Mouse (Mus musculus) liver, embryonic 12.5 days (tissue): ENCODE measurements around the gene Ube2h. TPM values are rescaled to one million over a fixed set of nuclear protein-coding genes. Genes with fewer than 3 reads are reported as not detected.
A peak's percentile ranks its signal among the peaks of the same experiment; 100 is the strongest.
"Not testable (repeated sequence)": the region's sequence is repeated elsewhere in the genome, so short reads cannot be mapped to it uniquely, and the experiment has no call there.

Experiments used
- ATAC-seq: fragments of 200-750 bp; cut with Nextera tagmentation; 2 replicates; pipeline ENCODE4 v1.8.0; 2017; ENCODE audit warnings: moderate number of reproducible peaks, mild to moderate bottlenecking, moderate library complexity
- H3K27ac ChIP-seq: fragments of 300-500 bp; sonication (generic); 2 replicates; pipeline ENCODE4 v1.5.1; 2016; ENCODE audit warnings: mild to moderate bottlenecking
- H3K27me3 ChIP-seq: fragments of 300-500 bp; sonication (generic); replicated peaks from 2 replicates; pipeline ENCODE4 v1.6.1; 2016; ENCODE audit warnings: mild to moderate bottlenecking, moderate library complexity
- H3K36me3 ChIP-seq: fragments of 300-500 bp; sonication (generic); 2 replicates; pipeline ENCODE4 v1.6.1; 2016; ENCODE audit warnings: mild to moderate bottlenecking, moderate library complexity
- H3K4me1 ChIP-seq: fragments of 300-500 bp; sonication (generic); 2 replicates; pipeline ENCODE4 v1.6.1; 2016
- H3K4me2 ChIP-seq: fragments of 300-500 bp; sonication (generic); 2 replicates; pipeline ENCODE4 v1.6.1; 2016; ENCODE audit warnings: mild to moderate bottlenecking, moderate library complexity
- H3K4me3 ChIP-seq: fragments of 300-500 bp; sonication (generic); 2 replicates; pipeline ENCODE4 v1.5.1; 2016; ENCODE audit warnings: mild to moderate bottlenecking, moderate library complexity
- H3K9ac ChIP-seq: fragments of 300-500 bp; sonication (generic); 2 replicates; pipeline ENCODE4 v1.6.1; 2016; ENCODE audit warnings: mild to moderate bottlenecking, moderate library complexity
- H3K9me3 ChIP-seq: fragments of 300-500 bp; sonication (generic); replicated peaks from 2 replicates; pipeline ENCODE4 v1.6.1; 2016; ENCODE audit warnings: mild to moderate bottlenecking, moderate library complexity
- WGBS: fragments of 180-500 bp; shearing (Covaris S2); methylation state at CpG from one replicate; pipeline ENCODE4 v1.1.7; 2016; ENCODE audit not compliant: insufficient replicate concordance; 5-methylcytosine and 5-hydroxymethylcytosine counted together
- polyA plus RNA-seq: library from polyadenylated mRNA; unstranded; fragments of >200 nt; fragmentation: Nextera tagmentation; extraction: Ambion mirVana; gene quantifications from 2 replicates; pipeline ENCODE4 v1.2.1, GENCODE M21; 2016

Ube2h gene
- polyA plus RNA-seq, 1 experiment from 2014 or later: 31.6 TPM

DNA sequence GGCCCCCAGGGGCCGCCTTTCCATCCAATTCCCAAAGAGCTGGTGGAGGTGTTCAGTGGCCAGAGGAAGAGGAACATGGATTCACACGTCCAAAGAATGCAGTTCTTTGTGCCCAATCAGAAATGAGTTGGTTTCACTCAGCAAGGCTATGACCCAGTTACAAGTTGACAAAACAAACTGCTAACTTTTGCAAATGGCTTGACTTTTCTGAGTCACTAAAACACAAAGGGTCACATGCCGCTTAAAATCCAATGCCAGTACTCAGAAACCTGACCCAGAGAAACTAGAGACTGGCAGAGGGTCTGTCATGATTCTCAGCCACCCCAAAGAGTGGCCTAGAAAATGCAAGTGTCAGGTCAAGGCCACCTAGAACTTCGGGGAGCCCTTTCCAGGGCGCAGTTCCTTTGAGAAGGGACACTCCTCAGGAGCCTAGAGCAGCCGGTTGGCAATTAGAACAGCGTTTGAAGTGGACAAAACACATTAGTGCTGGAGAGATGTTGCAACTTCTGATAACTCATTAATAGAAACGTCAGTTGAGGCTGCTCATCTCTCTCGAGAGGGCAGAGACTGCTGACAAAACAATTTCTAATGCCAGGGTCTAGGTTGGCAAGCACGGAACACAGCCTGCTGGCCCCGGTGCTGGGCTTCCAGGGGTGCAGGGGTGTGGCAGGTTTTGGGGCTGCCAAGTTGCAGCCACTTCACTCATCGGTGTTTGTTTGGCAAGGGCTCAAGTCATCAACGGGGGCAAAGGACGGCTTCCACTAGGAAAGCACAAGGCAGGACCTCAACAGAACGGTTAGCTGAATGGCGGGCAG lies 92.5 kb downstream of the Ube2h start:
- Histone ChIP-seq H3K4me2 (no peak overlapping the region), H3K27ac (no peak overlapping the region)
- 75% methylated on average over 16 of the region's 16 CpGs for WGBS

GRCm38 (mm10) chr6:30210788-30211187 lies 93.6 kb downstream of the Ube2h start:
- no peak overlapping the region for H3K27ac ChIP-seq
- ATAC-seq: peak; percentile 36; the same call in 1 of the 2 replicates
- H3K4me1 ChIP-seq: peaks cover 21% of the 10 kb centered on the region

More for the DNA sequence above, 92.5 kb downstream of the Ube2h start:
- no peaks in the 10 kb centered on the region for H3K9me3 ChIP-seq
- no peaks in the 10 kb centered on the region for H3K27me3 ChIP-seq
- no peak overlapping the region for H3K9ac ChIP-seq
- peaks cover 22% of the 10 kb centered on the region for H3K36me3 ChIP-seq
- peaks cover 18% of the 10 kb centered on the region for H3K4me1 ChIP-seq
- H3K4me3 ChIP-seq: no peak overlapping the region
- no peak for ATAC-seq

DNA sequence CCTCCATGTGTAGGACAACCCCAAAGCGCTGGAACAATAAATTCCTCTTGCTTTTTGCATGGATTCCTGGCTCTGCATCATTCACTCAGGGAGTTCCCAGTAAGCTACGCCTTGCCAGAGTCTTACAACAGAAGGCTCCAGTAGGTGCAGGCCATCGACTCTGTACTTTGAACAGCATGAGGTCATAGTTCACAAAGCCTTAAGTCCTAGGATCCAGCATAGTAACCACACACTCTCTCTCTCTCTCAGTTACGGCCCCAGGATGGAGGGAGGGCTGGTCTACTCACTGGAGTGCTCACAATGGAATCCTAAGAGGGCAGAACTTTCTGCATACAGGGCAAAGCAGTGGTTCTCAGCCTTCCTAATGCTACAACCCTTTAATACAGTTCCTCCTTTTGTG lies 95.5 kb downstream of the Ube2h start:
- Histone ChIP-seq H3K9ac (no peak overlapping the region), H3K27ac (no peak overlapping the region), H3K36me3 (peaks cover 7% of the 10 kb centered on the region), H3K4me2 (no peak overlapping the region), H3K4me3 (no peak overlapping the region), H3K4me1 (peaks cover 26% of the 10 kb centered on the region), H3K9me3 (no peaks in the 10 kb centered on the region), H3K27me3 (peaks cover 11% of the 10 kb centered on the region; the same call in 1 of the 2 replicates)
- no peak for ATAC-seq
- WGBS: 56% methylated on average over 4 of the region's 4 CpGs

More at GRCm38 (mm10) chr6:30210788-30211187, 93.6 kb downstream of the Ube2h start:
- Histone ChIP-seq H3K4me3 (no peak overlapping the region), H3K9ac (no peak overlapping the region), H3K4me2 (no peak overlapping the region), H3K9me3 (no peaks in the 10 kb centered on the region), H3K36me3 (peaks cover 17% of the 10 kb centered on the region), H3K27me3 (peaks cover 5% of the 10 kb centered on the region; the same call in 1 of the 2 replicates)
- WGBS: 33% methylated on average over 5 of the region's 5 CpGs

DNA sequence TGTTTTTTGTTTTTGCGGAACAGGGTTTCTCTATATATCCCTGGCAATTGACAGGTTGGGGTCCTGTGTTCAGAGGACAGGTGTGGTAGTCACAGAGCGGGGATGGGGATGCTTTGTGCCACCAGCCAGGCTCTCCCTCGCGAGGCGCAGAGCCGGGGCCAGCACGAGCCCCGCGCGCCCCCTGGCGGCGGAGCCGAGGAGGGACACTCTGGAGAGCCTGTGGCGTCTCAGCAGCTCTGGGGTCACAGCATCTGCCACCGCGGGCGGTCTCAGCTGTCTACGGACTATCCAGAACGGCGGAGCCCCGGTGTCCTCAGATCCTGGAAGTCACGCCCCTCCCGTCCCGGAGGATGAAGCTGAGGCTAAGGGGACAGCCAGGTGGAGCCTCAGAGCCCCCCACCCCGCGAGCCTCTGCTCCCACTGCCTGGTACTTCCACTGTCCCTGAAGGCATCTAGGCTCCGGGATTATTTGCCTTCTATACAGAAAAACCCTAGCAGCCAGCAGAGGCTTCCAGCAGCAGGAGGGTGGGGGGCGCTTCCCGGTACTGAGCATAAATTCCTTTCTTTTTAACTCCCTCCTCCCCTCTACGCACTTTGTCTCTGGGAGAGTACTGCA lies 98.6 kb downstream of the Ube2h start:
- no peaks in the 10 kb centered on the region for H3K36me3 ChIP-seq
- no peak overlapping the region for H3K27ac ChIP-seq
- H3K27me3 ChIP-seq: peaks cover 11% of the 10 kb centered on the region; the same call in 1 of the 2 replicates
- WGBS: 8% methylated on average over 30 of the region's 30 CpGs
- ATAC-seq: peak; percentile 75
- H3K4me3 ChIP-seq: peak overlapping the region; percentile 9; the same call in 1 of the 2 replicates
- H3K4me2 ChIP-seq: peak overlapping the region; percentile 61
- H3K9me3 ChIP-seq: no peaks in the 10 kb centered on the region
- H3K9ac ChIP-seq: peak overlapping the region; percentile 35; the same call in 1 of the 2 replicates
- H3K4me1 ChIP-seq: peaks cover 26% of the 10 kb centered on the region

GRCm38 (mm10) chr6:30205180-30205538 lies 99.2 kb downstream of the Ube2h start:
- 55% methylated on average over 6 of the region's 6 CpGs for WGBS
- H3K27ac ChIP-seq, H3K9ac ChIP-seq, H3K9me3 ChIP-seq, H3K36me3 ChIP-seq, ATAC-seq, H3K4me3 ChIP-seq: not testable (repeated sequence)
- Histone ChIP-seq H3K27me3 (peaks cover 11% of the 10 kb centered on the region; the same call in 1 of the 2 replicates), H3K4me1 (peaks cover 26% of the 10 kb centered on the region), H3K4me2 (peak overlapping the region; percentile 61)

GRCm38 (mm10) chr6:30204383-30205179 lies 99.8 kb downstream of the Ube2h start:
- 65% methylated on average over 20 of the region's 20 CpGs for WGBS

GRCm38 (mm10) chr6:30196143-30196542 lies 108.2 kb downstream of the Ube2h start:
- Histone ChIP-seq H3K27ac (no peak overlapping the region), H3K4me2 (no peak overlapping the region), H3K4me3 (no peak overlapping the region), H3K9ac (no peak overlapping the region), H3K27me3 (peaks cover 33% of the 10 kb centered on the region), H3K9me3 (no peaks in the 10 kb centered on the region), H3K36me3 (no peaks in the 10 kb centered on the region), H3K4me1 (no peaks in the 10 kb centered on the region)
- peak; percentile 18; the same call in 1 of the 2 replicates for ATAC-seq
- WGBS: 78% methylated on average over 8 of the region's 8 CpGs

More at GRCm38 (mm10) chr6:30204383-30205179, 99.8 kb downstream of the Ube2h start:
- Histone ChIP-seq H3K9me3 (no peaks in the 10 kb centered on the region), H3K4me3 (no peak overlapping the region), H3K9ac (no peak overlapping the region), H3K27ac (no peak overlapping the region), H3K4me1 (peaks cover 26% of the 10 kb centered on the region), H3K4me2 (peak overlapping the region; percentile 9; the same call in 1 of the 2 replicates), H3K36me3 (no peaks in the 10 kb centered on the region), H3K27me3 (peaks cover 11% of the 10 kb centered on the region; the same call in 1 of the 2 replicates)
- no peak for ATAC-seq

GRCm38 (mm10) chr6:30195656-30196055 lies 108.7 kb downstream of the Ube2h start:
- peaks cover 38% of the 10 kb centered on the region for H3K27me3 ChIP-seq
- no peaks in the 10 kb centered on the region for H3K36me3 ChIP-seq
- ATAC-seq: no peak
- H3K9me3 ChIP-seq: no peaks in the 10 kb centered on the region
- H3K9ac ChIP-seq: no peak overlapping the region
- H3K4me1 ChIP-seq: no peaks in the 10 kb centered on the region
- no peak overlapping the region for H3K4me2 ChIP-seq
- H3K27ac ChIP-seq: no peak overlapping the region
- WGBS: 74% methylated on average over 11 of the region's 11 CpGs
- no peak overlapping the region for H3K4me3 ChIP-seq

GRCm38 (mm10) chr6:30183624-30184023 lies 120.7 kb downstream of the Ube2h start:
- ATAC-seq: no peak
- Histone ChIP-seq H3K9ac (no peak overlapping the region), H3K27ac (no peak overlapping the region), H3K27me3 (peaks cover 86% of the 10 kb centered on the region), H3K4me3 (no peak overlapping the region), H3K9me3 (peaks cover 4% of the 10 kb centered on the region; the same call in 1 of the 2 replicates), H3K36me3 (no peaks in the 10 kb centered on the region), H3K4me2 (no peak overlapping the region), H3K4me1 (no peaks in the 10 kb centered on the region)
- WGBS: 63% methylated on average over 4 of the region's 4 CpGs

DNA sequence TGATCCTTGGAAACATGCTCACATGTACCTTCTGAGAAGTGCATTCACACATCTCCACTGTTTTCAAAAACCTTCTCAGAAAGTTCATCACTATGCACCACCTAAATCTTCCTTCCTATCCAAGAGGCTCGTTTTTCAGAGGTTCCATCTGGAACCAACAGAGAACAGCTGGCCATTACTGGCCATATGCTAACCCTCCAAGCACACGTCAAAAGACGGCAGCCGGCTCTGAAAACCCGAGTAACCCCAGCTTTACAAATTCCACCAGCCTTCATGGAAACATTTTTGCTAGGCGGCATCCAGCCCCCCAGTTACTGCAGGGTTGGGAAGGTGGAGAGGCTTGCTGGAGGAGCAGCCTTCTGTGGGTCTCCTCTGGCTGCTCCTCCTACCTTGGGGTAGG lies 122.3 kb downstream of the Ube2h start:
- no peak overlapping the region for H3K4me3 ChIP-seq
- H3K4me1 ChIP-seq: 0 out of 2 replicates have a peak, but pooled peaks cover 7% of the 10 kb centered on the region
- H3K27me3 ChIP-seq: peaks cover 99% of the 10 kb centered on the region
- WGBS: 64% methylated on average over 6 of the region's 6 CpGs
- H3K4me2 ChIP-seq: no peak overlapping the region
- peaks cover 4% of the 10 kb centered on the region; the same call in 1 of the 2 replicates for H3K9me3 ChIP-seq
- H3K27ac ChIP-seq: no peak overlapping the region
- H3K36me3 ChIP-seq: no peaks in the 10 kb centered on the region
- no peak overlapping the region for H3K9ac ChIP-seq
- no peak for ATAC-seq

DNA sequence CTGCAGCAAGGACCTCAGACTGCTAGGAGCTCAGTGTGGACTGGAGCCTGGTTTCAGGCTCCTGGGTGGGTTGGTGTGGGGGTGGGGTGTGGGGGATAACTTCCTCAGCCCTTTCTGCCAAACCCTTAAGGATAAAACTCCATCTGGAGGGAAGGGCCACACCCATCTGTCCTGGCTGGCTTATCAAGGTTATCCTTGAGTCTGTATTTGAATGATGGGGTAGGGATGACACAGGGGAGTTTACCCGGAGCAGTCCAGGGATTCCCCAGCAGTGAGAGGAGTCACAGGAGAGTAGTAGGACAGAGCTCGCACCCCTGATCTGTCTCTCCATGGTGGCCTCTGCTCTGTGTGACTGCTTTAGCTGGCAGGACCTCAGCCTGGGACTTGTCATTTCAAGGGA lies 124.0 kb downstream of the Ube2h start:
- Histone ChIP-seq H3K27ac (no peak overlapping the region), H3K4me3 (no peak overlapping the region), H3K36me3 (no peaks in the 10 kb centered on the region), H3K4me1 (peaks cover 20% of the 10 kb centered on the region), H3K27me3 (peaks cover 100% of the 10 kb centered on the region), H3K9ac (no peak overlapping the region), H3K9me3 (peaks cover 4% of the 10 kb centered on the region; the same call in 1 of the 2 replicates), H3K4me2 (no peak overlapping the region)
- ATAC-seq: peak; percentile 27; the same call in 1 of the 2 replicates
- WGBS: 32% methylated on average over 2 of the region's 2 CpGs
